ENCODE assay signal across 14 mouse cellular contexts in genomic region chr4:128970417-128970807, GRCm38 (mm10). TPM values are rescaled to one million over a fixed set of nuclear protein-coding genes. Genes with fewer than 3 reads are reported as not detected.
DNase-seq lines count a peak whose midpoint lies in the region; ATAC-seq lines count a peak whose summit lies in the region.
"Had no signal": no experiment of that assay in that cellular context is flagged by ENCODE, and none has a peak within 500 bp of the region (broad histone marks: within the 10 kb centered on the region; RNA-seq: fewer than 3 reads in every experiment).

No protein-coding gene starts in this region.

- H3K27me3 ChIP-seq in lung, embryonic 16.5 days (ENCODE audit: control insufficient read depth, insufficient read depth, low read depth, low read length) = no peaks in the 10 kb centered on the region
- H3K27me3 ChIP-seq in midbrain, embryonic 14.5 days (ENCODE audit: control insufficient read depth, insufficient read depth, low read length) = no peaks in the 10 kb centered on the region
- H3K27me3 ChIP-seq: embryonic facial prominence, embryonic 15.5 days; forebrain, embryonic 15.5 days; heart, embryonic 15.5 days had no signal

- peak; percentile 34 for ATAC-seq in lung, embryonic 16.5 days (ENCODE audit: low read depth)
- no peak for ATAC-seq in midbrain, embryonic 14.5 days (ENCODE audit: low FRiP score, low TSS enrichment)
- ATAC-seq: forebrain, embryonic 15.5 days had no signal

- no peak overlapping the region for H3K4me2 ChIP-seq in lung, embryonic 16.5 days (ENCODE audit: low read depth, low read length)
- H3K4me2 ChIP-seq in midbrain, embryonic 14.5 days (ENCODE audit: low read length) = no peak overlapping the region
- H3K4me2 ChIP-seq: embryonic facial prominence, embryonic 15.5 days; forebrain, embryonic 15.5 days; heart, embryonic 11.5 days; heart, embryonic 15.5 days; hindbrain, embryonic 13.5 days had no signal

- peaks cover 32% of the 10 kb centered on the region for H3K4me1 ChIP-seq in lung, embryonic 16.5 days (replicated peaks; ENCODE audit: control insufficient read depth, insufficient read depth, low read length)
- H3K4me1 ChIP-seq in midbrain, embryonic 14.5 days (ENCODE audit: control insufficient read depth, insufficient read depth, low read length) = 0 out of 2 replicates have a peak, but pooled peaks cover 10% of the 10 kb centered on the region

- peak overlapping the region; percentile 65 for H3K27ac ChIP-seq in lung, embryonic 16.5 days (ENCODE audit: low read length)
- no peak overlapping the region for H3K27ac ChIP-seq in midbrain, embryonic 14.5 days (replicated peaks; ENCODE audit: low read depth, low read length)
- H3K27ac ChIP-seq: embryonic facial prominence, embryonic 15.5 days; heart, adult 2 months; heart, embryonic 15.5 days; hindbrain, embryonic 13.5 days; hindbrain, postnatal 0 days had no signal

- DNase-seq in lung, postnatal 14 days = no peak
- peak; percentile 81 for DNase-seq in NIH3T3 (ENCODE audit: low read depth)
- peak; percentile 58 for DNase-seq in lung, postnatal 36 days
- no peak for DNase-seq in ovary, postnatal 10 days (ENCODE audit: low spot score)
- no peak for DNase-seq in midbrain, embryonic 14.5 days
- DNase-seq: adrenal gland, adult 8-10 months had no signal

- H3K9me3 ChIP-seq in lung, embryonic 16.5 days (ENCODE audit: control insufficient read depth, low read length) = no peaks in the 10 kb centered on the region
- H3K9me3 ChIP-seq in midbrain, embryonic 14.5 days (ENCODE audit: control insufficient read depth, low read length) = no peaks in the 10 kb centered on the region
- H3K9me3 ChIP-seq: embryonic facial prominence, embryonic 15.5 days; forebrain, embryonic 15.5 days; heart, embryonic 15.5 days; hindbrain, embryonic 13.5 days had no signal

- H3K36me3 ChIP-seq in lung, embryonic 16.5 days (ENCODE audit: control insufficient read depth, insufficient read depth, low read length) = no peaks in the 10 kb centered on the region
- H3K36me3 ChIP-seq in midbrain, embryonic 14.5 days (ENCODE audit: control insufficient read depth, insufficient read depth, low read length) = no peaks in the 10 kb centered on the region
- H3K36me3 ChIP-seq: embryonic facial prominence, embryonic 15.5 days; forebrain, embryonic 15.5 days; heart, embryonic 15.5 days; hindbrain, embryonic 13.5 days had no signal

- no peak overlapping the region for H3K4me3 ChIP-seq in lung, embryonic 16.5 days (ENCODE audit: low read length)
- H3K4me3 ChIP-seq in midbrain, embryonic 14.5 days (replicated peaks; ENCODE audit: low read depth, low read length) = no peak overlapping the region
- H3K4me3 ChIP-seq: embryonic facial prominence, embryonic 15.5 days; forebrain, embryonic 15.5 days; heart, adult 2 months; heart, embryonic 15.5 days; hindbrain, embryonic 13.5 days had no signal

- no peak overlapping the region for H3K9ac ChIP-seq in lung, embryonic 16.5 days (ENCODE audit: low read length)
- H3K9ac ChIP-seq in midbrain, embryonic 14.5 days (replicated peaks; ENCODE audit: low read length) = no peak overlapping the region
- H3K9ac ChIP-seq: embryonic facial prominence, embryonic 15.5 days; forebrain, embryonic 15.5 days; heart, embryonic 15.5 days; hindbrain, embryonic 13.5 days had no signal

- WGBS in lung, embryonic 16.5 days = 56% methylated on average over 7 of the region's 8 CpGs
- 79% methylated on average over 7 of the region's 8 CpGs for WGBS in midbrain, embryonic 14.5 days

RNA-seq across cellular contexts. Expression of gene Azin2, which starts 8.2 kb away (rescaled TPM):
- polyA plus RNA-seq in lung, embryonic 16.5 days (2015; fragmentation: Nextera tagmentation; extraction: Ambion mirVana) = 18.7 and 23.2 TPM in 2 replicates
- polyA plus RNA-seq in midbrain, embryonic 14.5 days (2014; fragmentation: Nextera tagmentation; extraction: Ambion mirVana) = 18.0 and 19.6 TPM in 2 replicates

RNA-seq across cellular contexts. Expression of gene Ak2, which starts 21.3 kb away (rescaled TPM):
- 173 and 175 TPM in 2 replicates for polyA plus RNA-seq in lung, embryonic 16.5 days (2015; fragmentation: Nextera tagmentation; extraction: Ambion mirVana)
- 54.5 and 63.3 TPM in 2 replicates for polyA plus RNA-seq in midbrain, embryonic 14.5 days (2014; fragmentation: Nextera tagmentation; extraction: Ambion mirVana)

Comparison
In these comparisons a context has a peak if more than half of its experiments do, and no peak if none do; other contexts are left out.
1. DNase-seq: peak in NIH3T3 (single experiment) and lung, postnatal 36 days (single experiment); none in lung, postnatal 14 days (single experiment), ovary, postnatal 10 days (single experiment) and midbrain, embryonic 14.5 days (single experiment).